Mouse (Mus musculus) embryonic facial prominence, embryonic 12.5 days (tissue): Measurements from ENCODE around the gene Gpr182. TPM values are rescaled to one million over a fixed set of nuclear protein-coding genes. Genes with fewer than 3 reads are reported as not detected.

Experiments
- ATAC-seq: fragments of 200-750 bp; cut with Nextera tagmentation; 2 replicates; pipeline ENCODE4 v1.8.0; 2017; ENCODE audit not compliant: insufficient number of reproducible peaks, insufficient read depth, low FRiP score, low TSS enrichment
- H3K27ac ChIP-seq: fragments of 300-500 bp; sonication (generic); 2 replicates; pipeline ENCODE4 v1.5.1; 2016; ENCODE audit warnings: mild to moderate bottlenecking
- H3K27me3 ChIP-seq: fragments of 300-500 bp; sonication (generic); 2 replicates; pipeline ENCODE4 v1.6.1; 2016; ENCODE audit warnings: mild to moderate bottlenecking, moderate library complexity
- H3K36me3 ChIP-seq: fragments of 300-500 bp; sonication (generic); 2 replicates; pipeline ENCODE4 v1.6.1; 2016; ENCODE audit warnings: mild to moderate bottlenecking
- H3K4me1 ChIP-seq: fragments of 300-500 bp; sonication (generic); 2 replicates; pipeline ENCODE4 v1.6.1; 2016
- H3K4me2 ChIP-seq: fragments of 300-500 bp; sonication (generic); replicated peaks from 2 replicates; pipeline ENCODE4 v1.6.1; 2016; ENCODE audit warnings: mild to moderate bottlenecking, moderate library complexity
- H3K4me3 ChIP-seq: fragments of 300-500 bp; sonication (generic); 2 replicates; pipeline ENCODE4 v1.5.1; 2016; ENCODE audit warnings: mild to moderate bottlenecking
- H3K9ac ChIP-seq: fragments of 300-500 bp; sonication (generic); 2 replicates; pipeline ENCODE4 v1.6.1; 2016; ENCODE audit warnings: mild to moderate bottlenecking, moderate library complexity
- H3K9me3 ChIP-seq: fragments of 300-500 bp; sonication (generic); 2 replicates; pipeline ENCODE4 v1.6.1; 2016; ENCODE audit warnings: mild to moderate bottlenecking, moderate library complexity
- WGBS: fragments of 180-500 bp; shearing (Covaris S2); methylation state at CpG from one replicate; pipeline ENCODE4 v1.1.7; 2016; 5-methylcytosine and 5-hydroxymethylcytosine counted together
- polyA plus RNA-seq: library from polyadenylated mRNA; unstranded; fragments of >200 nt; fragmentation: Nextera tagmentation; extraction: Ambion mirVana; gene quantifications from 2 replicates; pipeline ENCODE4 v1.2.1, GENCODE M21; 2016

The Gpr182 gene
- polyA plus RNA-seq, 1 experiment from 2014 or later = 0.70 TPM

GRCm38 (mm10) chr10:127736916-127737315 is 14.6 kb downstream of the Gpr182 start:
- WGBS = 65% methylated on average over 4 of the region's 4 CpGs
- no peak overlapping the region for H3K4me3 ChIP-seq

GRCm38 (mm10) chr10:127736266-127736665 is 15.3 kb downstream of the Gpr182 start:
- Histone ChIP-seq H3K4me1 (peaks cover 9% of the 10 kb centered on the region), H3K9ac (no peak overlapping the region), H3K9me3 (no peaks in the 10 kb centered on the region), H3K27ac (no peak overlapping the region), H3K36me3 (peaks cover 1% of the 10 kb centered on the region), H3K27me3 (no peaks in the 10 kb centered on the region), H3K4me2 (no peak overlapping the region), H3K4me3 (no peak overlapping the region)
- 62% methylated on average over 2 of the region's 2 CpGs for WGBS
- no peak for ATAC-seq

More at GRCm38 (mm10) chr10:127736916-127737315, 14.6 kb downstream of the Gpr182 start:
- Histone ChIP-seq H3K9ac (no peak overlapping the region), H3K36me3 (peaks cover 8% of the 10 kb centered on the region), H3K4me1 (peaks cover 7% of the 10 kb centered on the region), H3K4me2 (no peak overlapping the region), H3K27ac (no peak overlapping the region), H3K27me3 (no peaks in the 10 kb centered on the region), H3K9me3 (no peaks in the 10 kb centered on the region)
- no peak for ATAC-seq

- Histone ChIP-seq H3K9me3 (no peaks in the 10 kb centered on the region), H3K4me2 (no peak overlapping the region), H3K9ac (no peak overlapping the region), H3K4me1 (0 out of 2 replicates have a peak, but pooled peaks cover 6% of the 10 kb centered on the region), H3K36me3 (no peaks in the 10 kb centered on the region), H3K27me3 (no peaks in the 10 kb centered on the region), H3K4me3 (no peak overlapping the region), H3K27ac (no peak overlapping the region)
- WGBS = 38% methylated on average over 5 of the region's 5 CpGs
- ATAC-seq = no peak
Observed at GRCm38 (mm10) chr10:127734434-127734833, 17.1 kb downstream of the Gpr182 start.

- Histone ChIP-seq H3K9ac (no peak overlapping the region), H3K4me3 (no peak overlapping the region), H3K9me3 (no peaks in the 10 kb centered on the region), H3K36me3 (no peaks in the 10 kb centered on the region), H3K4me1 (0 out of 2 replicates have a peak, but pooled peaks cover 6% of the 10 kb centered on the region), H3K4me2 (no peak overlapping the region), H3K27me3 (no peaks in the 10 kb centered on the region; the same call in 1 of the 2 replicates), H3K27ac (no peak overlapping the region)
- ATAC-seq = no peak
- WGBS = 35% methylated on average over 5 of the region's 5 CpGs
Observed at GRCm38 (mm10) chr10:127731397-127731796, 20.1 kb downstream of the Gpr182 start.

- no peak overlapping the region for H3K4me2 ChIP-seq
- H3K9ac ChIP-seq = no peak overlapping the region
- no peaks in the 10 kb centered on the region; the same call in 1 of the 2 replicates for H3K27me3 ChIP-seq
- H3K9me3 ChIP-seq = no peaks in the 10 kb centered on the region
- no peak overlapping the region for H3K27ac ChIP-seq
- H3K4me3 ChIP-seq = no peak overlapping the region
- no peak for ATAC-seq
- 26% methylated on average over 9 of the region's 9 CpGs for WGBS
- no peaks in the 10 kb centered on the region for H3K36me3 ChIP-seq
- 0 out of 2 replicates have a peak, but pooled peaks cover 6% of the 10 kb centered on the region for H3K4me1 ChIP-seq
Observed at GRCm38 (mm10) chr10:127730933-127731310, 20.6 kb downstream of the Gpr182 start.

- H3K4me1 ChIP-seq = 0 out of 2 replicates have a peak, but pooled peaks cover 6% of the 10 kb centered on the region
- no peak overlapping the region for H3K27ac ChIP-seq
- ATAC-seq = no peak
- no peak overlapping the region for H3K9ac ChIP-seq
- H3K4me3 ChIP-seq = no peak overlapping the region
- H3K9me3 ChIP-seq = no peaks in the 10 kb centered on the region
- no peaks in the 10 kb centered on the region; the same call in 1 of the 2 replicates for H3K27me3 ChIP-seq
- no peak overlapping the region for H3K4me2 ChIP-seq
- H3K36me3 ChIP-seq = no peaks in the 10 kb centered on the region
- WGBS = 54% methylated on average over 11 of the region's 11 CpGs
Observed at GRCm38 (mm10) chr10:127730285-127730932, 21.1 kb downstream of the Gpr182 start.

- no peak for ATAC-seq
- H3K4me3 ChIP-seq = no peak overlapping the region
- no peak overlapping the region for H3K27ac ChIP-seq
- no peaks in the 10 kb centered on the region; the same call in 1 of the 2 replicates for H3K27me3 ChIP-seq
- H3K4me2 ChIP-seq = no peak overlapping the region
- no peaks in the 10 kb centered on the region for H3K9me3 ChIP-seq
- 71% methylated on average over 8 of the region's 8 CpGs for WGBS
- 0 out of 2 replicates have a peak, but pooled peaks cover 6% of the 10 kb centered on the region for H3K4me1 ChIP-seq
- H3K36me3 ChIP-seq = no peaks in the 10 kb centered on the region
- no peak overlapping the region for H3K9ac ChIP-seq
Observed at GRCm38 (mm10) chr10:127728437-127728836, 23.1 kb downstream of the Gpr182 start.

GRCm38 (mm10) chr10:127725136-127725535 is 26.4 kb downstream of the Gpr182 start:
- peaks cover 7% of the 10 kb centered on the region for H3K27me3 ChIP-seq
- 65% methylated on average over 4 of the region's 4 CpGs for WGBS
- no peak overlapping the region for H3K4me3 ChIP-seq

GRCm38 (mm10) chr10:127724178-127724577 is 27.4 kb downstream of the Gpr182 start, which contains the start of gene Tac2:
Gene Tac2, plus strand, starts transcription at chr10:127724478.
- no peak within 1 kb of the TSS for H3K4me3 ChIP-seq
- ATAC-seq = no peak
- H3K36me3 ChIP-seq = no peaks in the 10 kb centered on the region
- peaks cover 11% of the 10 kb centered on the region for H3K4me1 ChIP-seq
- peaks cover 10% of the 10 kb centered on the region for H3K27me3 ChIP-seq
- H3K4me2 ChIP-seq = no peak within 1 kb of the TSS
- no peak within 1 kb of the TSS for H3K27ac ChIP-seq
- no peaks in the 10 kb centered on the region for H3K9me3 ChIP-seq
- no peak within 1 kb of the TSS for H3K9ac ChIP-seq
- WGBS = 83% methylated on average over 3 of the region's 3 CpGs

More at GRCm38 (mm10) chr10:127725136-127725535, 26.4 kb downstream of the Gpr182 start:
- Histone ChIP-seq H3K9me3 (no peaks in the 10 kb centered on the region), H3K4me1 (peaks cover 11% of the 10 kb centered on the region), H3K36me3 (no peaks in the 10 kb centered on the region), H3K9ac (no peak overlapping the region), H3K27ac (no peak overlapping the region), H3K4me2 (no peak overlapping the region)
- no peak for ATAC-seq

GRCm38 (mm10) chr10:127721671-127722418 is 29.7 kb downstream of the Gpr182 start:
- Histone ChIP-seq H3K9me3 (no peaks in the 10 kb centered on the region), H3K9ac (peak overlapping the region; percentile 32), H3K27ac (0 out of 2 replicates have a peak overlapping the region, but pooled peaks have one; percentile 23), H3K4me2 (peak overlapping the region; percentile 33), H3K4me1 (peaks cover 19% of the 10 kb centered on the region), H3K36me3 (no peaks in the 10 kb centered on the region), H3K27me3 (peaks cover 10% of the 10 kb centered on the region), H3K4me3 (peak overlapping the region; percentile 7; the same call in 1 of the 2 replicates)
- ATAC-seq = peak; percentile 69; the same call in 1 of the 2 replicates
- WGBS = 10% methylated on average over 20 of the region's 20 CpGs

GRCm38 (mm10) chr10:127712736-127713135 is 38.8 kb downstream of the Gpr182 start:
- no peak for ATAC-seq
- WGBS = 28% methylated on average over 6 of the region's 6 CpGs

More at GRCm38 (mm10) chr10:127712736-127713135, 38.8 kb downstream of the Gpr182 start:
- Histone ChIP-seq H3K9me3 (no peaks in the 10 kb centered on the region), H3K27ac (0 out of 2 replicates have a peak overlapping the region, but pooled peaks have one; percentile 6), H3K4me3 (no peak overlapping the region), H3K9ac (no peak overlapping the region), H3K4me1 (peaks cover 8% of the 10 kb centered on the region), H3K4me2 (no peak overlapping the region), H3K27me3 (no peaks in the 10 kb centered on the region), H3K36me3 (no peaks in the 10 kb centered on the region)
